Mouse (Mus musculus) midbrain, postnatal 0 days (tissue): ENCODE measurements at regions not wholly inside any gene's neighbourhood (a gene's known extent, or its start where the extent isn't known, plus 50 kb on each side); places are given as distances from the start of the nearest gene placed in this dataset.

Experiments used
- ATAC-seq: fragments of 200-750 bp; cut with Nextera tagmentation; 2 replicates; pipeline ENCODE4 v1.8.0; 2017; ENCODE audit warnings: moderate number of reproducible peaks, mild to moderate bottlenecking, moderate TSS enrichment, moderate library complexity; ENCODE audit not compliant: low FRiP score
- DNase-seq: peaks from one replicate; pipeline ENCODE4 v3.0.0-alpha.2; 2015; ENCODE audit warnings: low spot score
- H3K27ac ChIP-seq: fragments of 300-500 bp; sonication (generic); 2 replicates; pipeline ENCODE4 v1.5.1; 2014; ENCODE audit warnings: low read depth, mild to moderate bottlenecking, low read length, mixed read lengths
- H3K27me3 ChIP-seq: fragments of 300-500 bp; sonication (generic); 2 replicates; pipeline ENCODE4 v1.6.1; 2014; ENCODE audit warnings: low read length, control low read depth, mixed read lengths; ENCODE audit not compliant: insufficient read depth
- H3K36me3 ChIP-seq: fragments of 300-500 bp; sonication (generic); 2 replicates; pipeline ENCODE4 v1.6.1; 2014; ENCODE audit warnings: low read length, control low read depth, mixed read lengths; ENCODE audit not compliant: insufficient read depth
- H3K4me1 ChIP-seq: fragments of 300-500 bp; sonication (generic); 2 replicates; pipeline ENCODE4 v1.6.1; 2014; ENCODE audit warnings: mild to moderate bottlenecking, control low read depth, antibody characterized with exemption, low read length, mixed read lengths; ENCODE audit not compliant: insufficient read depth
- H3K4me2 ChIP-seq: fragments of 300-500 bp; sonication (generic); 2 replicates; pipeline ENCODE4 v1.6.1; 2014; ENCODE audit warnings: low read depth, mild to moderate bottlenecking, low read length, mixed read lengths; ENCODE audit not compliant: poor library complexity, severe bottlenecking
- H3K4me3 ChIP-seq: fragments of 300-500 bp; sonication (generic); 2 replicates; pipeline ENCODE4 v1.5.1; 2014; ENCODE audit warnings: low read depth, mild to moderate bottlenecking, low read length, moderate library complexity
- H3K9ac ChIP-seq: fragments of 300-500 bp; sonication (generic); replicated peaks from 2 replicates; pipeline ENCODE4 v1.6.1; 2014; ENCODE audit warnings: mild to moderate bottlenecking, low read length, moderate library complexity, mixed read lengths; ENCODE audit not compliant: poor library complexity, severe bottlenecking
- H3K9me3 ChIP-seq: fragments of 300-500 bp; sonication (generic); 2 replicates; pipeline ENCODE4 v1.6.1; 2016; ENCODE audit warnings: low read length, control low read depth
- CTCF ChIP-seq: IDR thresholded peaks from 2 replicates; pipeline ENCODE4 v1.5.1; 2016; ENCODE audit warnings: antibody characterized with exemption, mild to moderate bottlenecking
- WGBS: fragments of 180-500 bp; shearing (Covaris S2); extraction: QIAGEN DNeasy Blood & Tissue Kit; methylation state at CpG from one replicate; pipeline ENCODE4 v1.1.7; 2014; 5-methylcytosine and 5-hydroxymethylcytosine counted together

GRCm38 (mm10) chr8:100206557-100207349 is 790.5 kb upstream of the Cdh8 start:
- H3K4me3 ChIP-seq = no peak overlapping the region
- 28% methylated on average over 2 of the region's 2 CpGs for WGBS
- ATAC-seq (peak; percentile 52; the same call in 1 of the 2 replicates), DNase-seq (peak; percentile 73)
- H3K4me1 ChIP-seq = no peaks in the 10 kb centered on the region
- H3K36me3 ChIP-seq = no peaks in the 10 kb centered on the region
- no peak overlapping the region for H3K4me2 ChIP-seq
- TF ChIP-seq CTCF = no peak
- H3K9ac ChIP-seq = no peak overlapping the region
- no peak overlapping the region for H3K27ac ChIP-seq
- no peaks in the 10 kb centered on the region for H3K27me3 ChIP-seq
- H3K9me3 ChIP-seq = no peaks in the 10 kb centered on the region

DNA sequence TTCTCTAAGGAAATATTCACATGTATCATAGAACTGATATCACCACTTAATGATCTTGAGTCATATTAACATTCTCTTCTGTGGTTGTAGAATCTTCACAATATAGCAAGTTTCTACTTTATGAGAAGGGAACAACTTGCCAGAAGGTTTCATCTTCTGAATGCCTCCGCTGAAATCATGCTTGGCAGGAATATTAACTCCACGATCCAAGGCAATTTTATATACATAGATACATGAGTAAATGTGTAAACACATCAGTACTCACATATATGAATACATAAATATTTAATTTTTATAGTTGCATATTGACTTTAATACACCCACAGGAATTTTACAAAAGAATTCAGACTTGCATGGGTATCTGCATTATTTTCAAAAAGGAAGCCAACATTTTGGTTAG is 777.0 kb upstream of the Cdh8 start:
- WGBS = 87% methylated on average over 2 of the region's 2 CpGs
- H3K4me1 ChIP-seq = no peaks in the 10 kb centered on the region

DNA sequence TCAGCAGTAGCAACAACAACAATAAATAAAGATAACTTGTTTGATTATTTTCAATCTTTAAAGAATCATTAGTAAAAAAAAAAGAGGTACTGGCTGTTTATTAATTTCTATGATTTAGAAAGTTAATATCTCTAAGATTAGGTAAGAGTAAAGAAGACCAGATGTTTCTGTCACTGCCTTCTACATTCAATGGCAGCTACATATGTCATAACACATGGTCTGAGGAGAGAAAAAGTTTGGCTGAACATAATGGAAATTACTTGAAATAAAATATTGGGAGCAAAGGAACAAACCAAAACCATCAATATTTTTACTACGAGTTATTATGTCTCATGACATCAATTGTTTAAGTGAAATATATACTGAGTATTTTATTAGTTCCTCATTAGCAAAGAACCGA is 774.4 kb upstream of the Cdh8 start:
- no peaks in the 10 kb centered on the region for H3K36me3 ChIP-seq
- H3K27ac ChIP-seq = no peak overlapping the region
- H3K4me3 ChIP-seq = no peak overlapping the region
- no peak for TF ChIP-seq CTCF
- DNase-seq (no peak), ATAC-seq (no peak)
- H3K4me1 ChIP-seq = no peaks in the 10 kb centered on the region
- H3K4me2 ChIP-seq = no peak overlapping the region
- H3K9me3 ChIP-seq = no peaks in the 10 kb centered on the region
- 95% methylated on average over 2 of the region's 2 CpGs for WGBS
- no peak overlapping the region for H3K9ac ChIP-seq
- H3K27me3 ChIP-seq = no peaks in the 10 kb centered on the region

More for the DNA sequence above, 777.0 kb upstream of the Cdh8 start:
- Histone ChIP-seq H3K27ac (no peak overlapping the region), H3K27me3 (no peaks in the 10 kb centered on the region), H3K9me3 (no peaks in the 10 kb centered on the region), H3K4me2 (no peak overlapping the region), H3K36me3 (no peaks in the 10 kb centered on the region), H3K4me3 (no peak overlapping the region), H3K9ac (no peak overlapping the region)
- ATAC-seq (no peak), DNase-seq (no peak)
- TF ChIP-seq CTCF = no peak

GRCm38 (mm10) chr8:100187976-100188375 is 771.7 kb upstream of the Cdh8 start:
- ATAC-seq (no peak), DNase-seq (no peak)
- WGBS = 62% methylated on average over 3 of the region's 3 CpGs
- no peak overlapping the region for H3K27ac ChIP-seq
- no peak overlapping the region for H3K4me2 ChIP-seq
- no peak for TF ChIP-seq CTCF
- H3K27me3 ChIP-seq = no peaks in the 10 kb centered on the region
- no peak overlapping the region for H3K4me3 ChIP-seq
- no peak overlapping the region for H3K9ac ChIP-seq
- no peaks in the 10 kb centered on the region for H3K36me3 ChIP-seq
- no peaks in the 10 kb centered on the region for H3K9me3 ChIP-seq
- no peaks in the 10 kb centered on the region for H3K4me1 ChIP-seq

DNA sequence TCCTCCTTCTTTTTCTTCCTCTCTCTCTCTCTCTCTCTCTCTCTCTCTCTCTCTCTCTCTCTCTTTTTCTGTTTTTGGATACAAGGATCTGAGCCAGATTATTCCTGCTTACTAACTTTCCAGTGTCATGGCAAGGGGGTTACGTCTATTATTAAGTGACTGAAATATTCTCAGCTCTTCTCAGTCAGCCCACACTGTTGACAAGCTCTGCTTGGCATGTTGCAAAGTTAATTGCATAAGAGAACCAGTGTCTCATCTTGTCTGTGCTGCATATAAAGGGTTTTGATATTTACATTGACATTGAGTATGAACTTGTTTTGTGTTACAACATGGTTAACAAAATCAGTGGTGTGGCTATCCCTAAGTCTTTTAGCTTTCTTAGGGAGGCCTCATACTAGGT is 760.2 kb upstream of the Cdh8 start:
- Histone ChIP-seq H3K4me2 (no peak overlapping the region), H3K9me3 (no peaks in the 10 kb centered on the region), H3K9ac (no peak overlapping the region), H3K4me1 (no peaks in the 10 kb centered on the region), H3K36me3 (no peaks in the 10 kb centered on the region), H3K27me3 (no peaks in the 10 kb centered on the region), H3K4me3 (no peak overlapping the region), H3K27ac (no peak overlapping the region)
- no peak for DNase-seq
- TF ChIP-seq CTCF = no peak
- no peak for ATAC-seq
- WGBS = 88% methylated on average over 1 of the region's 1 CpGs

DNA sequence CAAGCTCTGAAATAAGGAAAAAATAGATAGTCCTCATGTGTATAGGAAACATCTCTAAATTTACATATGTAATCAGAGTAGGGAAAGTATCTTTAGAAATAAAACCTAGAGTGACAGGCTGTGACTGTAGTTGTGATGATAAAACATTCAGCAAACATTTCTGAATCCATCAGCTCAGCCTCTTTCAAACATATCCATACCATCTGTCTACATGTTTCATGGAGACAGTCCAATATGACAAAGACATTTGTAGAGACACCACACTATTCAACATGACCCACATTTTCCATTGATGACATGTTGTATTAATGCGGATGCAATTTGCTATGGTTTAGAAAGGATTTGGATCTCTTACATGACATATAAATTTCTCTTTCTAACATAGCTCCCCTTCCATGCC is 729.1 kb upstream of the Cdh8 start:
- no peak for TF ChIP-seq CTCF
- Histone ChIP-seq H3K27me3 (no peaks in the 10 kb centered on the region), H3K4me3 (no peak overlapping the region), H3K9ac (no peak overlapping the region), H3K27ac (no peak overlapping the region), H3K9me3 (no peaks in the 10 kb centered on the region), H3K4me1 (no peaks in the 10 kb centered on the region), H3K4me2 (no peak overlapping the region), H3K36me3 (no peaks in the 10 kb centered on the region)
- DNase-seq (no peak), ATAC-seq (no peak)
- 98% methylated on average over 1 of the region's 1 CpGs for WGBS
